Mouse (Mus musculus): ENCODE measurements around the gene Prepl. TPM values are rescaled to one million over a fixed set of nuclear protein-coding genes. Genes with fewer than 3 reads are reported as not detected.

Gene Prepl
- total RNA-seq, 2 experiments from 2014 or later: 43.4 to 44.8 TPM

- no peak for DNase-seq (ENCODE audit: low spot score in 2 of 2)
These were observed 17.7 kb downstream of the Prepl start for GRCm38 (mm10) chr17:85072383-85072782.

- no peak for DNase-seq (ENCODE audit: low spot score in 2 of 2)
These were observed 18.8 kb downstream of the Prepl start for GRCm38 (mm10) chr17:85071088-85071775.

GRCm38 (mm10) chr17:85070658-85071057 lies 19.4 kb downstream of the Prepl start:
- no peak for DNase-seq (ENCODE audit: low spot score in 2 of 2)

GRCm38 (mm10) chr17:85067331-85067730 lies 22.7 kb downstream of the Prepl start:
- no peak for DNase-seq (ENCODE audit: low spot score in 2 of 2)

- DNase-seq (ENCODE audit: low spot score in 2 of 2): no peak
These were observed 26.5 kb downstream of the Prepl start for GRCm38 (mm10) chr17:85063560-85063959.

- no peak for DNase-seq (ENCODE audit: low spot score in 2 of 2)
These were observed 30.9 kb downstream of the Prepl start for GRCm38 (mm10) chr17:85059136-85059535.

- DNase-seq (ENCODE audit: low spot score in 2 of 2): no peak
These were observed 31.8 kb downstream of the Prepl start for GRCm38 (mm10) chr17:85058276-85058675.

GRCm38 (mm10) chr17:85048379-85048778 lies 41.7 kb downstream of the Prepl start:
- no peak for DNase-seq (ENCODE audit: low spot score in 2 of 2)

GRCm38 (mm10) chr17:85045160-85045559 lies 44.9 kb downstream of the Prepl start:
- no peak for DNase-seq (ENCODE audit: low spot score in 2 of 2)

GRCm38 (mm10) chr17:85044466-85044865 lies 45.6 kb downstream of the Prepl start:
- DNase-seq (ENCODE audit: low spot score in 2 of 2): no peak

GRCm38 (mm10) chr17:85043404-85043816 lies 46.6 kb downstream of the Prepl start:
- DNase-seq (ENCODE audit: low spot score in 2 of 2): no peak

GRCm38 (mm10) chr17:85042419-85042818 lies 47.6 kb downstream of the Prepl start:
- DNase-seq (ENCODE audit: low spot score in 2 of 2): no peak

- DNase-seq (ENCODE audit: low spot score in 2 of 2): no peak
These were observed 49.1 kb downstream of the Prepl start for GRCm38 (mm10) chr17:85040913-85041312.

GRCm38 (mm10) chr17:85038761-85039160 lies 51.3 kb downstream of the Prepl start:
- DNase-seq (ENCODE audit: low spot score in 2 of 2): no peak

- DNase-seq (ENCODE audit: low spot score in 2 of 2): no peak
These were observed 51.7 kb downstream of the Prepl start for GRCm38 (mm10) chr17:85038311-85038710.

- DNase-seq (ENCODE audit: low spot score in 2 of 2): no peak
These were observed 52.2 kb downstream of the Prepl start for GRCm38 (mm10) chr17:85037855-85038254.

GRCm38 (mm10) chr17:85034068-85034467 lies 56.0 kb downstream of the Prepl start:
- DNase-seq (ENCODE audit: low spot score in 2 of 2): no peak

GRCm38 (mm10) chr17:85033087-85033486 lies 57.0 kb downstream of the Prepl start:
- no peak for DNase-seq (ENCODE audit: low spot score in 2 of 2)

GRCm38 (mm10) chr17:85030651-85031050 lies 59.4 kb downstream of the Prepl start:
- DNase-seq (ENCODE audit: low spot score in 2 of 2): no peak

GRCm38 (mm10) chr17:85028797-85029196 lies 61.2 kb downstream of the Prepl start:
- no peak for DNase-seq (ENCODE audit: low spot score in 2 of 2)

- no peak for DNase-seq (ENCODE audit: low spot score in 2 of 2)
These were observed 61.8 kb downstream of the Prepl start, which contains the start of gene Slc3a1 for GRCm38 (mm10) chr17:85028093-85028739. Gene Slc3a1 (plus strand): TSS chr17:85028376.

GRCm38 (mm10) chr17:85027247-85027646 lies 62.8 kb downstream of the Prepl start:
- DNase-seq (ENCODE audit: low spot score in 2 of 2): no peak

- no peak for DNase-seq (ENCODE audit: low spot score in 2 of 2)
These were observed 63.6 kb downstream of the Prepl start for GRCm38 (mm10) chr17:85026436-85026835.

All from adrenal gland, postnatal 4 days (tissue).